Mouse (Mus musculus) heart, postnatal 0 days (tissue): ENCODE measurements at regions not wholly inside any gene's neighbourhood (a gene's known extent, or its start where the extent isn't known, plus 50 kb on each side); places are given as distances from the start of the nearest gene placed in this dataset.

Experiments
- ATAC-seq: fragments of 200-750 bp; cut with Nextera tagmentation; 2 replicates; pipeline ENCODE4 v1.8.0; 2017; ENCODE audit warnings: low read depth, moderate number of reproducible peaks, moderate library complexity; ENCODE audit not compliant: insufficient read depth
- DNase-seq: peaks from one replicate; pipeline ENCODE4 v3.0.0-alpha.2; 2016; ENCODE audit warnings: low spot score
- H3K27ac ChIP-seq: fragments of 300-500 bp; sonication (generic); 2 replicates; pipeline ENCODE4 v1.5.1; 2014; ENCODE audit warnings: low read depth, mild to moderate bottlenecking
- H3K27me3 ChIP-seq: fragments of 300-500 bp; sonication (generic); 2 replicates; pipeline ENCODE4 v1.6.1; 2014; ENCODE audit warnings: low read length, mixed read lengths; ENCODE audit not compliant: control insufficient read depth, insufficient read depth
- H3K36me3 ChIP-seq: fragments of 300-500 bp; sonication (generic); replicated peaks from 2 replicates; pipeline ENCODE4 v1.6.1; 2014; ENCODE audit warnings: low read length, mixed read lengths; ENCODE audit not compliant: control insufficient read depth, insufficient read depth
- H3K4me1 ChIP-seq: fragments of 300-500 bp; sonication (generic); 2 replicates; pipeline ENCODE4 v1.6.1; 2014; ENCODE audit warnings: antibody characterized with exemption; ENCODE audit not compliant: control insufficient read depth, insufficient read depth
- H3K4me2 ChIP-seq: fragments of 300-500 bp; sonication (generic); 2 replicates; pipeline ENCODE4 v1.6.1; 2014; ENCODE audit warnings: low read depth, mild to moderate bottlenecking, low read length, moderate library complexity
- H3K4me3 ChIP-seq: fragments of 300-500 bp; sonication (generic); 2 replicates; pipeline ENCODE4 v1.5.1; 2014; ENCODE audit warnings: low read depth, low read length
- H3K9ac ChIP-seq: fragments of 300-500 bp; sonication (generic); replicated peaks from 2 replicates; pipeline ENCODE4 v1.6.1; 2014; ENCODE audit warnings: low read depth, low read length, mixed read lengths
- H3K9me3 ChIP-seq: fragments of 300-500 bp; sonication (generic); replicated peaks from 2 replicates; pipeline ENCODE4 v1.6.1; 2016; ENCODE audit warnings: low read length; ENCODE audit not compliant: control insufficient read depth
- CTCF ChIP-seq: IDR thresholded peaks from 2 replicates; pipeline ENCODE4 v1.5.1; 2016; ENCODE audit warnings: antibody characterized with exemption, control low read depth, low read depth
- EP300 ChIP-seq: IDR thresholded peaks from 2 replicates; pipeline ENCODE4 v1.6.1; 2016; ENCODE audit warnings: antibody characterized with exemption, low read depth
- WGBS: fragments of 180-500 bp; shearing (Covaris S2); extraction: QIAGEN DNeasy Blood & Tissue Kit; methylation state at CpG from one replicate; pipeline ENCODE4 v1.1.7; 2014; 5-methylcytosine and 5-hydroxymethylcytosine counted together

- Histone ChIP-seq H3K9ac (no peak overlapping the region), H3K27me3 (no peaks in the 10 kb centered on the region), H3K4me2 (no peak overlapping the region), H3K36me3 (no peaks in the 10 kb centered on the region), H3K4me3 (no peak overlapping the region), H3K27ac (no peak overlapping the region), H3K4me1 (no peaks in the 10 kb centered on the region), H3K9me3 (no peaks in the 10 kb centered on the region)
- 72% methylated on average over 2 of the region's 2 CpGs for WGBS
- ATAC-seq (no peak), DNase-seq (no peak)
- TF ChIP-seq CTCF (no peak), EP300 (no peak)
Measured at GRCm38 (mm10) chr6:16725256-16725655, 173.0 kb downstream of the Tfec start.

- Histone ChIP-seq H3K9me3 (no peaks in the 10 kb centered on the region), H3K9ac (no peak overlapping the region), H3K4me2 (no peak overlapping the region), H3K27me3 (no peaks in the 10 kb centered on the region), H3K4me3 (no peak overlapping the region), H3K4me1 (no peaks in the 10 kb centered on the region), H3K27ac (no peak overlapping the region), H3K36me3 (no peaks in the 10 kb centered on the region)
- ATAC-seq = no peak
- TF ChIP-seq EP300 = no peak
- no peak for TF ChIP-seq CTCF
- no peak for DNase-seq
- 87% methylated on average over 4 of the region's 4 CpGs for whole genome bisulfite sequencing
Measured at GRCm38 (mm10) chr6:16704496-16704895, 193.7 kb downstream of the Tfec start.

- no peaks in the 10 kb centered on the region for H3K9me3 ChIP-seq
- no peak overlapping the region for H3K9ac ChIP-seq
- H3K36me3 ChIP-seq = no peaks in the 10 kb centered on the region
- TF ChIP-seq CTCF = no peak
- no peak for TF ChIP-seq EP300
- no peak overlapping the region for H3K27ac ChIP-seq
- H3K4me3 ChIP-seq = no peak overlapping the region
- no peaks in the 10 kb centered on the region for H3K4me1 ChIP-seq
- H3K27me3 ChIP-seq = no peaks in the 10 kb centered on the region
- ATAC-seq = no peak
- no peak for DNase-seq
- WGBS = 96% methylated on average over 3 of the region's 3 CpGs
- H3K4me2 ChIP-seq = no peak overlapping the region
Measured at GRCm38 (mm10) chr6:16703412-16703746, 194.9 kb downstream of the Tfec start.

- Histone ChIP-seq H3K27ac (no peak overlapping the region), H3K9me3 (no peaks in the 10 kb centered on the region), H3K4me1 (no peaks in the 10 kb centered on the region), H3K36me3 (no peaks in the 10 kb centered on the region), H3K4me3 (no peak overlapping the region), H3K27me3 (no peaks in the 10 kb centered on the region), H3K4me2 (no peak overlapping the region), H3K9ac (no peak overlapping the region)
- TF ChIP-seq CTCF (no peak), EP300 (no peak)
- ATAC-seq = no peak
- 74% methylated on average over 7 of the region's 7 CpGs for WGBS
- DNase-seq = no peak
Measured at GRCm38 (mm10) chr6:16702706-16703411, 195.4 kb downstream of the Tfec start.

- no peak for TF ChIP-seq EP300
- TF ChIP-seq CTCF = no peak
- no peak overlapping the region for H3K9ac ChIP-seq
- no peak for DNase-seq
- H3K27me3 ChIP-seq = no peaks in the 10 kb centered on the region
- H3K4me3 ChIP-seq = no peak overlapping the region
- no peak overlapping the region for H3K4me2 ChIP-seq
- WGBS = 59% methylated on average over 4 of the region's 4 CpGs
- ATAC-seq = no peak
- H3K27ac ChIP-seq = no peak overlapping the region
- no peaks in the 10 kb centered on the region for H3K36me3 ChIP-seq
- no peaks in the 10 kb centered on the region for H3K4me1 ChIP-seq
- no peaks in the 10 kb centered on the region for H3K9me3 ChIP-seq
Measured at GRCm38 (mm10) chr6:16697285-16697684, 201.0 kb downstream of the Tfec start.

- no peak for DNase-seq
- no peaks in the 10 kb centered on the region for H3K36me3 ChIP-seq
- ATAC-seq = no peak
- peaks cover 3% of the 10 kb centered on the region; the same call in 1 of the 2 replicates for H3K9me3 ChIP-seq
- no peak overlapping the region for H3K4me3 ChIP-seq
- TF ChIP-seq CTCF (peak; percentile 22; the same call in 1 of the 2 replicates), EP300 (no peak)
- H3K27me3 ChIP-seq = no peaks in the 10 kb centered on the region
- H3K4me2 ChIP-seq = no peak overlapping the region
- no peaks in the 10 kb centered on the region for H3K4me1 ChIP-seq
- 3% methylated on average over 2 of the region's 2 CpGs for WGBS
- no peak overlapping the region for H3K27ac ChIP-seq
- H3K9ac ChIP-seq = no peak overlapping the region
Measured at GRCm38 (mm10) chr6:16668004-16668403, 230.2 kb downstream of the Tfec start.
